Mouse (Mus musculus) embryo, embryonic 10 days (tissue): ENCODE results near the gene Ppp1cc.
"Not testable (repeated sequence)": the region's sequence is repeated elsewhere in the genome, so short reads cannot be mapped to it uniquely, and the experiment has no call there.

Source experiments
- DNase-seq: peaks from one replicate; pipeline ENCODE4 v3.0.0-alpha.2; 2015; ENCODE audit warnings: low spot score

Ppp1cc gene

DNA sequence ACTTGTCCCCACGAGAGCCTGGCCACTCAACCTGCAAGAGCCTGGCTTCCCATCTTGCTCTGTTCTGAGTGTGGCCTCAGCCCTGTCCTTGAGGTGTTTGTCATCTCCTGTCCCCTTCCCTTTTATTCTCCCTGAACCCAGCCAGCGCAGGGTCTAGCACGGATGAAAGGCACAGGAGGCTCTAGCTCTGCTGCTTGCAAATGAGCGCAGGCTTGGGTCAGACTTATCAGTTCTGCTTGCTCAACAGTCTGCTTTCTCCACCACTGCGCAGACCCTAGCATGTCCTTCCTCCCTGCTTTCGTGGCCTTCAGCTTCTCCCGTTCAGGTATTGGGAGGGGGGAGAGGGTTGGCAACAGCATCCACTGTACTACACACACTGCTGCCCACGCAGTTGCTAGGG is 54.0 kb downstream of the Ppp1cc start:
- DNase-seq: no peak

DNA sequence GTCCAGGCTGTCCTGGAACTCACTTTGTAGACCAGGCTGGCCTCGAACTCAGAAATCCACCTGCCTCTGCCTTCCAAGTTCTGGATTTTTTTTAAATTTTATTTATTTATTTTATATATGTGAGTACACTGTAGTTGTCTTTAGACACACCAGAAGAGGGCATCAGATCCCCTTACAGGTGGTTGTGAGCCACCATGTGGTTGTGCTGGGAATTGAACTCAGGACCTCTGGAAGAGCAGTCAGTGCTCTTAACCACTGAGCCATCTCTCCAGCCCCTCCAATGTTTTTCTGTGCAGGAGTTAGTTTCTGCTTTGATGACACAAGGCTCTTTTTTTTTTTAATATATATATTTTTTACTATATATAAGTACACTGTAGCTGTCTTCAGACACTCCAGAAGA is 54.7 kb downstream of the Ppp1cc start:
- not testable (repeated sequence) for DNase-seq

- no peak for DNase-seq
Observed at GRCm38 (mm10) chr5:122213861-122214260, 55.8 kb downstream of the Ppp1cc start.

- DNase-seq: no peak
Observed at GRCm38 (mm10) chr5:122217636-122218035, 59.6 kb downstream of the Ppp1cc start.

- DNase-seq: no peak
Observed at GRCm38 (mm10) chr5:122218109-122218905, 60.2 kb downstream of the Ppp1cc start.

GRCm38 (mm10) chr5:122218928-122219327 is 60.9 kb downstream of the Ppp1cc start:
- no peak for DNase-seq

- peak; percentile 14 for DNase-seq
Observed at GRCm38 (mm10) chr5:122219655-122220629, 61.9 kb downstream of the Ppp1cc start.

DNA sequence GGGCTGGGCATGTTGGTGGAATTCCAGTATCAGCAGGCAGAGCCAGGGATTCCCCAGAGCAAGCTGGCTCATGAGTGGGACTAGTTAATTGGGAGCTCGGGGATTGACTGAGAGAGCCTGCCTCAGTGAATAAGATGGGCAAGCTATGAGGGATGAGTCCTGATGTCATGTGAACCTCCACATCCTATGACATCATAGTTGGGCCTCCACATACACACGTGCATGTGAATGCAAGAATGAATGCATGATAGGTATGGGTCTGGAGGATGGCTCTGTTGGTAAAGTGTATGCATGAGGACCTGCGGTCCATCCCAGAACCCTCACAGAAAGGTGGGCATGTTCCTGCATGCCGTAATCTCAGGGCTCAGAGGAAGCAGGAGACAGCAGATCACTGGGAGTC is 63.0 kb downstream of the Ppp1cc start:
- DNase-seq: no peak

DNA sequence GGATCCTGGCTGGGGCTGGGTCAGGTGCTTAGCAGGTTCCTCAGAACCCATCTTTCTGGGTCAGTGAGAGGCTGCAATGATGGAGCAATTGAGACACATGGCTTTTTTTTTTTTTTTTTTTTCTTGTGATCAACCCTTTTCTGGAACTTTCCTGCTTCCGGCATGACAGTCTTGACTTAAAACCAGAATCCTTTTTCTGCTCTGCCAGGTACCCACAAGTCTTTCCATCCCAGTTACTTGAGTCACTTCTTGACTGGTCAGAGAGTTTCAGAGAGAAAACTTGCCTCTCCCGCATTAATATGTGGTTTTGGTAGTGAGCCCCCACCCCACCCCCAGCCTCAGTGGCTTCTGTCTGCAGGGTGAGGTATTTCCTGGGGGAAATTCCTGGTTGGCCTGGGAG is 66.2 kb downstream of the Ppp1cc start:
- DNase-seq: no peak
